Mouse (Mus musculus): Measurements from ENCODE around the gene Lrrc8d. TPM values are rescaled to one million over a fixed set of nuclear protein-coding genes. Genes with fewer than 3 reads are reported as not detected.

Gene Lrrc8d
- total and polyA plus RNA-seq, 3 experiments = 7.0 to 26.1 (median 16.6) TPM

GRCm38 (mm10) chr5:105829008-105829586 lies 129.3 kb downstream of the Lrrc8d start:
- no peaks in the 10 kb centered on the region for H3K9me3 ChIP-seq (replicated peaks; ENCODE audit: low read length)
- no peaks in the 10 kb centered on the region for H3K79me2 ChIP-seq (replicated peaks; ENCODE audit: control insufficient read depth, extremely low read depth, insufficient read depth, poor library complexity, severe bottlenecking)
- H3K4me1 ChIP-seq (ENCODE audit: control insufficient read depth in 1 of 2, insufficient read depth in 2 of 2) = 0 out of 4 replicates have a peak, but pooled peaks cover 0 to 3% of the 10 kb centered on the region in 2 experiments
- H3K4me2 ChIP-seq (ENCODE audit: insufficient read depth, low read depth, poor library complexity, severe bottlenecking) = no peak overlapping the region
- no peak for DNase-seq (ENCODE audit: extremely low read depth)
- no peak for TF ChIP-seq GABPA (IDR thresholded peaks at IDR 0.05; ENCODE audit: insufficient replicate concordance, low read depth, low read length)
- no peak for TF ChIP-seq CHD1 (IDR thresholded peaks at IDR 0.05; ENCODE audit: low read depth, low read length)
- TF ChIP-seq POLR2A (IDR thresholded peaks at IDR 0.05; ENCODE audit: low read depth, low read length) = no peak
- no peak for TF ChIP-seq ZKSCAN1 (IDR thresholded peaks at IDR 0.05; ENCODE audit: borderline replicate concordance, low read depth, low read length)
- no peak for TF ChIP-seq MAZ (IDR thresholded peaks at IDR 0.05; ENCODE audit: low read depth, low read length)
- TF ChIP-seq SMC3 (IDR thresholded peaks at IDR 0.05; ENCODE audit: low read depth, low read length) = no peak
- no peak for TF ChIP-seq MXI1 (IDR thresholded peaks at IDR 0.05; ENCODE audit: low read depth, low read length)
- no peak for TF ChIP-seq BHLHE40 (IDR thresholded peaks at IDR 0.05; ENCODE audit: low read depth, low read length)
- no peak for TF ChIP-seq TBP (conservative IDR thresholded peaks at IDR 0.05; ENCODE audit: low read depth, low read length)
- no peak for TF ChIP-seq MAFK (IDR thresholded peaks at IDR 0.05; ENCODE audit: insufficient replicate concordance, low read length)
- no peak for TF ChIP-seq ZMIZ1 (IDR thresholded peaks at IDR 0.05; ENCODE audit: low read depth, low read length)
- no peak for TF ChIP-seq KAT2A (IDR thresholded peaks at IDR 0.05; ENCODE audit: insufficient replicate concordance, low read length)
- dilution Hi-C loops (cut with MboI; ENCODE audit: extremely low pct_ligation_motif_present, extremely low pct_unique_long_range_greater_than_20kb, low sequenced_read_pairs) = no loop called here
- no peak overlapping the region for H3K9ac ChIP-seq (ENCODE audit: insufficient read depth, low read depth)
- H3K4me3 ChIP-seq (replicated peaks in 1 of 3; ENCODE audit: low read depth in 2 of 3, low read length in 2 of 3, poor library complexity in 1 of 3) = no peak overlapping the region
- H3K27me3 ChIP-seq (replicated peaks) = no peaks in the 10 kb centered on the region
- no peaks in the 10 kb centered on the region for H3K36me3 ChIP-seq (replicated peaks in 1 of 2; ENCODE audit: control insufficient read depth in 1 of 2, insufficient read depth in 1 of 2, low read length in 1 of 2)
- in situ Hi-C loops (cut with MboI; ENCODE audit: low pct_ligation_motif_present, low pct_unique_long_range_greater_than_20kb, low sequenced_read_pairs) = no loop called here
- no peak overlapping the region for H3K27ac ChIP-seq (ENCODE audit: insufficient read depth, low read depth)

GRCm38 (mm10) chr5:105832140-105832539 lies 132.4 kb downstream of the Lrrc8d start:
- Histone ChIP-seq H3K4me3 (replicated peaks in 1 of 3; ENCODE audit: low read depth in 2 of 3, low read length in 2 of 3, poor library complexity in 1 of 3) (no peak overlapping the region), H3K4me2 (ENCODE audit: insufficient read depth, low read depth, poor library complexity, severe bottlenecking) (no peak overlapping the region), H3K4me1 (ENCODE audit: control insufficient read depth in 1 of 2, insufficient read depth in 2 of 2) (no peaks in the 10 kb centered on the region), H3K9ac (ENCODE audit: insufficient read depth, low read depth) (no peak overlapping the region), H3K27me3 (replicated peaks) (no peaks in the 10 kb centered on the region), H3K36me3 (replicated peaks in 1 of 2; ENCODE audit: control insufficient read depth in 1 of 2, insufficient read depth in 1 of 2, low read length in 1 of 2) (no peaks in the 10 kb centered on the region), H3K9me3 (replicated peaks; ENCODE audit: low read length) (no peaks in the 10 kb centered on the region), H3K27ac (ENCODE audit: insufficient read depth, low read depth) (no peak overlapping the region), H3K79me2 (replicated peaks; ENCODE audit: control insufficient read depth, extremely low read depth, insufficient read depth, poor library complexity, severe bottlenecking) (no peaks in the 10 kb centered on the region)
- in situ Hi-C loops (cut with MboI; ENCODE audit: low pct_ligation_motif_present, low pct_unique_long_range_greater_than_20kb, low sequenced_read_pairs) = no loop called here
- no peak for DNase-seq (ENCODE audit: extremely low read depth)
- TF ChIP-seq NRF1 (IDR thresholded peaks at IDR 0.05; ENCODE audit: low read depth, low read length) = no peak
- TF ChIP-seq RCOR1 (conservative IDR thresholded peaks at IDR 0.05; ENCODE audit: low read depth, low read length) = no peak
- TF ChIP-seq BHLHE40 (IDR thresholded peaks at IDR 0.05; ENCODE audit: low read depth, low read length) = no peak
- no peak for TF ChIP-seq E2F4 (IDR thresholded peaks at IDR 0.05; ENCODE audit: insufficient replicate concordance, low read depth, low read length)
- no peak for TF ChIP-seq CHD2 (IDR thresholded peaks at IDR 0.05; ENCODE audit: low read length)
- TF ChIP-seq HCFC1 (IDR thresholded peaks at IDR 0.05; ENCODE audit: low read depth, low read length) = no peak
- dilution Hi-C loops (cut with MboI; ENCODE audit: extremely low pct_ligation_motif_present, extremely low pct_unique_long_range_greater_than_20kb, low sequenced_read_pairs) = no loop called here

Measured in CH12.LX (cell line).